ENCODE assay signal across 22 mouse cellular contexts in the genomic region with DNA sequence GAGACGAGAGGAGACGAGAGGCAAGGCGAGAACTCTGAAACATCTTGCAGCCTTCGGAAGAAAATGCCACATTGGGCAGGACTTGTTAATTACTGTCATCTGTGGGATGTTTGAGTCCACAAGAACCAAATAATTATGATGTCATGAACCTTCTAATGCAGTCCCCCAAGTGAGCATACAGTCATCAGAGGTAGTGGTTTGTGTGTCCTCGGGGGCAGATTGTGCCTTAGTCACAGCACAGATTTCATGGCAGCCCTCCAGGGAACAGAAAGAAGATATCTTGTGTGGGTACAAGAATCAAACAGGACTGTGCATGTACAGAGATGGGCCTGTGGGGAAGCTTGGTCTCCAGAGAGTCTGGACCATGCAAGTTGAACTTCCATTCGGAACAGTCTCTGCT. TPM values are rescaled to one million over a fixed set of nuclear protein-coding genes. Genes with fewer than 3 reads are reported as not detected.
A peak's percentile ranks its signal among the peaks of the same experiment; 100 is the strongest.
DNase-seq lines count a peak whose midpoint lies in the region; ATAC-seq lines count a peak whose summit lies in the region.
"Had no signal": no experiment of that assay in that cellular context is flagged by ENCODE, and none has a peak within 500 bp of the region (broad histone marks: within the 10 kb centered on the region; RNA-seq: fewer than 3 reads in every experiment).

No protein-coding gene starts in this region.

- ATAC-seq in megakaryocyte, adult 5-6 weeks (ENCODE audit: poor library complexity, severe bottlenecking) = no peak
- ATAC-seq: activated CD4-positive, CD25-positive, alpha-beta regulatory T cell, adult 4 months; CD4-positive, CD25-positive, alpha-beta regulatory T cell, adult 4 months; forebrain, embryonic 13.5 days; forebrain, embryonic 16.5 days; intestine, embryonic 15.5 days had no signal

- DNase-seq in gastrocnemius, adult 18-20 months (ENCODE audit: low spot score) = peak; percentile 15
- DNase-seq in gastrocnemius, postnatal 4 days (ENCODE audit: low spot score in 2 of 2) = no peak
- peak; percentile 34 for DNase-seq in 3T3-L1 (ENCODE audit: low read depth, low spot score)
- DNase-seq in brain, adult 2 months (ENCODE audit: low read depth, low spot score) = peak; percentile 81
- DNase-seq in adrenal gland, adult 18-20 months (ENCODE audit: low spot score in 2 of 2) = no peak
- DNase-seq: adrenal gland, postnatal 25 days; cerebellum, adult 18-20 months; cerebellum, adult 9-10 months; cerebellum, postnatal 14 days; gastrocnemius, postnatal 25 days; kidney, adult 11 months had no signal

RNA-seq across cellular contexts. Expression of gene Kcnf1, which starts 17.5 kb away (rescaled TPM):
- total RNA-seq in gastrocnemius, adult 18-20 months (2021) = 1 to 10 TPM; 1.6 to 3.9 TPM
- 1 to 10 TPM; 5.1 to 5.8 TPM for total RNA-seq in gastrocnemius, postnatal 4 days (2021)
- total RNA-seq in megakaryocyte, adult 5-6 weeks (2015) = not detected in 2 replicates
- total RNA-seq in megakaryocyte, adult 5-6 weeks (2017) = not detected in 2 replicates
- total RNA-seq in adrenal gland, adult 18-20 months (2021) = under 1 TPM; 0.33 to 0.51 TPM
- total RNA-seq: granulocyte monocyte progenitor cell, adult 5-6 weeks; heart, adult 8-10 months; heart, postnatal 25 days; hematopoietic stem cell, adult 5-6 weeks; MEL had no signal

Comparison
In these comparisons a context has a peak if more than half of its experiments do, and no peak if none do; other contexts are left out.
1. DNase-seq: peak in gastrocnemius, adult 18-20 months (single experiment), 3T3-L1 (single experiment) and brain, adult 2 months (single experiment); none in gastrocnemius, postnatal 4 days (0 of 2) and adrenal gland, adult 18-20 months (0 of 2).